Mouse (Mus musculus) C2C12 (cell line): ENCODE data around the gene Scfd2.

Source experiments
- CEBPB ChIP-seq: IDR thresholded peaks from one replicate; pipeline ENCODE4 v1.6.1; 2011; ENCODE audit warnings: low read depth, mild to moderate bottlenecking, control low read depth, moderate library complexity
- CTCF ChIP-seq: IDR thresholded peaks from one replicate; pipeline ENCODE4 v1.5.1; 2011; ENCODE audit not compliant: control insufficient read depth, insufficient read depth, insufficient read length
- MYOD1 ChIP-seq: IDR thresholded peaks from one replicate; pipeline ENCODE4 v1.6.1; 2011; ENCODE audit warnings: low read depth; ENCODE audit not compliant: control insufficient read depth, insufficient read length
- MYOG ChIP-seq: IDR thresholded peaks from one replicate; pipeline ENCODE4 v1.6.1; 2011; ENCODE audit not compliant: control insufficient read depth, insufficient read length; ENCODE audit errors: extremely low read depth

GRCm38 (mm10) chr5:74166642-74167041 lies 364.9 kb downstream of the Scfd2 start:
- TF ChIP-seq CTCF = no peak
- TF ChIP-seq MYOD1 = no peak
- TF ChIP-seq CEBPB = no peak
- no peak for TF ChIP-seq MYOG
